Mouse (Mus musculus) B cell, adult (primary cell): ENCODE measurements around the gene Zbtb21. TPM values are rescaled to one million over a fixed set of nuclear protein-coding genes. Genes with fewer than 3 reads are reported as not detected.

Experiments
- total RNA-seq: library from RNA; stranded (reverse); gene quantifications from 4 replicates; pipeline ENCODE4 v1.2.4, GENCODE M21; 2023; ENCODE audit not compliant: inconsistent age

Zbtb21 gene
- total RNA-seq, result 90.3 to 105 TPM (median 96.9 TPM) in 4 replicates

DNA sequence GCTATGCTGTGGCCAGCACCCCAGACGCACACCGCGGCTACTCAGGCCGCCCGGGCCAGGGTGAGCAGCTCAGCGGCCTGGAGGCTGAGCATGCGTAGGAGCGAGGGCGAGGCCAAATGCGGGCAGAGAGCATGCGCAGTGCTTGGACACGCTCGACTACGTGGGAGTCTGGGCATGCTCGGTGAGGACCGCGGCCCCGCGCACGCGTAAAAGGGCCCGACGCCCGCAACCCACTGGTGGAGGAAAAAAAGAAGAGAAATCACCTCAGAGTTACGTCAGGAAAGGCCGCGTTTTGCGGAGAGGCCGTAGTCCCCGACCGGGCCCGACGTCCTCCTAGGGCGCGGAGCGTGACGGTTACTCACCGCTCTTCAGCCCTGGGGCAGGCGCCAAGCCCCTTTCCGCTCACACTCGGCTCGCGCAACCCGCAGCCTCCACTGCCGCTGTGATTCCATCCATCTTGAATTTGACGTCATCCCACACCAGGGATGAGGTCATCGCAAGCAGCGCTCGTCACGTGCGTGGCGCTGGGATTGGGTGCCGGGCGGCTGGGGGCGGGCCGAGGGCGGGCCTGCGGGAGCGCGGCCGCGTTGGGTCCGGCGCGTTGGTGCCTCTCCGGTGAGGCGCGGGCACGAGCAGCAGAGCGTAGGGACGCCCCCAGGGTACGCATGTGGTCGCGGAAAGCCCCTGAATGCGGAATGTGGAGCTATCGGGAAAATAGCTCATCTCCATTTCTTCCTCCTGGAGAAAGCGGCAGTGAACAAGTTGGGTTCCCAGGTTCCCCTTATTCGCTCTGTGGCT is at the start of gene Zbtb21, which contains the start of gene C2cd2:
Zbtb21 (minus strand) TSS at position 472 of the 798 bp plus-strand sequence.
C2cd2 (minus strand) TSS at position 448 of the 798 bp plus-strand sequence.

DNA sequence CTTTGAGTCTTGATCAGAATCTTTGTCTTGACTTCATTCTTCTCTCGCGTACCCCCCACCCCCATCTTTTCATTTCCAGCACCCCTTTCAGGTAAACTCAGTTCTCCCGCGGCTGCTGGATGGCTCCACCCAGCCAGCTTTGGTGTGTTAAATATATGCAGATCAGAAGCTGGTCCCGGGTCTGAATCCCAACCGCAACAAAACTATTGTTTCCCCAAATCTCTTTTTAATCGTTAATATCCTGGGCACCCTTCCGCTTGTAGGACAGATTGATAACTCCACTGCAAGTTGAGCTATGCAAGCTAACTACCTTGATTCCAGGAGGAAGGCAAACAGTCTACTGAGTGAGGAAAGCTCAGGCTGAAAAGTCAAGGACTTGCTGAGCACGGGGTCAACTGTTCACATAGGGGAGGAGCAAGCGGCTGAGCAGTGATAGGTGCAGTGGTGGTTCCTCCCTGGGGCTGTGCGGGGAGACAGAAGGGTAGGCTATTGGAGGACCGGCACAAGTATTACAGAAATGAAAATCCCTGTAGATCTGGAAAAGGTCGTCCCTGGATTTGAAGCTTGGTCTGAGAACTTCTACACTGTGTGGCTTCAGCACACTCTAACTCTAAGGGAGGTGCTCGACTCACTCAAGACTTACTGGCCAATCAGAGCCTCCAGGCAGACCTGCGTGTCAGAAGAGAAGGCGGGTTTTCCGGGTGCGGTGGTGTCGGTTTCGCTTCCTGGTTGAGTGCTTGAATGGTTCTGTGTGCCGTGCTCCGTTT is 34.4 kb upstream of the Zbtb21 start, which contains the start of gene B230307C23Rik:
B230307C23Rik (plus strand) TSS at position 700 of the 767 bp plus-strand sequence.

Other genes starting within 250 kb of the Zbtb21 start
- 0.24 to 0.38 TPM (median 0.30 TPM) in 4 replicates for gene Ripk4, start 198.8 kb downstream of the Zbtb21 start, total RNA-seq
- gene Prdm15, start 110.8 kb downstream of the Zbtb21 start, total RNA-seq, result 29.4 to 31.6 TPM (median 30.7 TPM) in 4 replicates
- 9.3 to 13.1 TPM (median 11.1 TPM) in 4 replicates for gene C2cd2, start within 50 bp of the Zbtb21 start, total RNA-seq
- 17.8 to 30.4 TPM (median 18.4 TPM) in 4 replicates for gene B230307C23Rik, start 34.7 kb upstream of the Zbtb21 start, total RNA-seq
- 7.6 to 10.6 TPM (median 8.5 TPM) in 4 replicates for gene A630089N07Rik, start 119.8 kb upstream of the Zbtb21 start, total RNA-seq